Comparison of ENCODE assay signal across 9 mouse cellular contexts in genomic region chr11:115824813-115825212, GRCm38 (mm10). TPM values are rescaled to one million over a fixed set of nuclear protein-coding genes. Genes with fewer than 3 reads are reported as not detected.
DNase-seq lines count a peak whose midpoint lies in the region; ATAC-seq and TF ChIP-seq lines count a peak whose summit lies in the region.
"Had no signal": no experiment of that assay in that cellular context is flagged by ENCODE, and none has a peak within 500 bp of the region (broad histone marks: within the 10 kb centered on the region; RNA-seq: fewer than 3 reads in every experiment).

No protein-coding gene starts in this region.

- peak overlapping the region; percentile 100 for H3K4me2 ChIP-seq in liver, embryonic 11.5 days
- peak overlapping the region; percentile 81 for H3K4me2 ChIP-seq in stomach, postnatal 0 days (replicated peaks; ENCODE audit: low read depth)

- H3K36me3 ChIP-seq in heart, adult 2 months (ENCODE audit: control insufficient read depth, insufficient read depth, low read length): no peaks in the 10 kb centered on the region
- no peaks in the 10 kb centered on the region for H3K36me3 ChIP-seq in testis, adult 2 months (ENCODE audit: control insufficient read depth, insufficient read depth, low read length)
- peaks cover 25% of the 10 kb centered on the region for H3K36me3 ChIP-seq in liver, embryonic 11.5 days (ENCODE audit: control insufficient read depth, insufficient read depth, low read length)
- H3K36me3 ChIP-seq in stomach, postnatal 0 days (ENCODE audit: control insufficient read depth, insufficient read depth, low read length): peaks cover 7% of the 10 kb centered on the region; the same call in 1 of the 2 replicates

- H3K4me3 ChIP-seq in heart, adult 2 months: peak overlapping the region; percentile 88
- H3K4me3 ChIP-seq in testis, adult 2 months (ENCODE audit: control insufficient read depth, low read depth, low read length): peak overlapping the region; percentile 80
- H3K4me3 ChIP-seq in liver, embryonic 11.5 days (ENCODE audit: low read depth, low read length): peak overlapping the region; percentile 84
- H3K4me3 ChIP-seq in stomach, postnatal 0 days (ENCODE audit: low read depth, low read length): peak overlapping the region; percentile 77

- H3K79me2 ChIP-seq in heart, adult 2 months (replicated peaks; ENCODE audit: control insufficient read depth, insufficient read depth, low read length): no peaks in the 10 kb centered on the region

- no peak for ATAC-seq in liver, embryonic 11.5 days (replicated peaks; ENCODE audit: low FRiP score)
- ATAC-seq in stomach, postnatal 0 days (ENCODE audit: low FRiP score, low TSS enrichment): peak; percentile 27

- TF ChIP-seq POLR2A in heart, adult 2 months (IDR thresholded peaks at IDR 0.05; ENCODE audit: insufficient read depth, low read depth, low read length): no peak
- no peak for TF ChIP-seq POLR2A in testis, adult 2 months (IDR thresholded peaks at IDR 0.05; ENCODE audit: control insufficient read depth, low read depth, low read length)

- H3K4me1 ChIP-seq in heart, adult 2 months (ENCODE audit: control insufficient read depth, insufficient read depth, low read length): peaks cover 2% of the 10 kb centered on the region; the same call in 1 of the 2 replicates
- H3K4me1 ChIP-seq in testis, adult 2 months (ENCODE audit: control insufficient read depth, insufficient read depth, low read length): peaks cover 3% of the 10 kb centered on the region; the same call in 1 of the 2 replicates
- H3K4me1 ChIP-seq in liver, embryonic 11.5 days (replicated peaks; ENCODE audit: control insufficient read depth, insufficient read depth, low read length): peaks cover 29% of the 10 kb centered on the region
- H3K4me1 ChIP-seq in stomach, postnatal 0 days (replicated peaks; ENCODE audit: control insufficient read depth, insufficient read depth): peaks cover 5% of the 10 kb centered on the region; the same call in 1 of the 2 replicates

- H3K9me3 ChIP-seq in liver, embryonic 11.5 days (ENCODE audit: control insufficient read depth, low read length): no peaks in the 10 kb centered on the region
- H3K9me3 ChIP-seq in stomach, postnatal 0 days (ENCODE audit: control insufficient read depth, low read length): no peaks in the 10 kb centered on the region

- DNase-seq in heart, adult 2 months: no peak
- no peak for DNase-seq in heart, adult 18-20 months
- no peak for DNase-seq in testis, postnatal 10 days (ENCODE audit: low spot score)
- DNase-seq in liver, embryonic 11.5 days (ENCODE audit: low spot score): no peak
- peak; percentile 65 for DNase-seq in stomach, postnatal 0 days (ENCODE audit: low spot score)
- no peak for DNase-seq in embryo, embryonic 9.5 days (ENCODE audit: extremely low spot score)
- no peak for DNase-seq in spleen, postnatal 4 days (ENCODE audit: low spot score in 2 of 2)

- no peak overlapping the region for H3K27ac ChIP-seq in heart, adult 2 months
- no peak overlapping the region for H3K27ac ChIP-seq in testis, adult 2 months (ENCODE audit: control insufficient read depth, insufficient read depth, low read depth, low read length)
- peak overlapping the region; percentile 74; the same call in 1 of the 2 replicates for H3K27ac ChIP-seq in liver, embryonic 11.5 days (ENCODE audit: low read depth, low read length)
- peak overlapping the region; percentile 92 for H3K27ac ChIP-seq in stomach, postnatal 0 days (replicated peaks)
- H3K27ac ChIP-seq: left cerebral cortex, adult 2 months had no signal

- no peak overlapping the region; the same call in 1 of the 2 replicates for H3K9ac ChIP-seq in heart, adult 2 months (ENCODE audit: low read depth, low read length)
- H3K9ac ChIP-seq in liver, embryonic 11.5 days (ENCODE audit: low read depth, low read length): peak overlapping the region; percentile 78
- H3K9ac ChIP-seq in stomach, postnatal 0 days (ENCODE audit: low read length): peak overlapping the region; percentile 85

- no peak for TF ChIP-seq EP300 in heart, adult 2 months (IDR thresholded peaks at IDR 0.05; ENCODE audit: insufficient read depth, low read depth, low read length)
- no peak for TF ChIP-seq EP300 in stomach, postnatal 0 days (optimal IDR thresholded peaks at IDR 0.05)

- no peak for TF ChIP-seq CTCF in heart, adult 2 months (IDR thresholded peaks at IDR 0.05)
- no peak for TF ChIP-seq CTCF in testis, adult 2 months (IDR thresholded peaks at IDR 0.05; ENCODE audit: control insufficient read depth, insufficient read depth, insufficient replicate concordance, low read depth, low read length)
- TF ChIP-seq CTCF in stomach, postnatal 0 days (IDR thresholded peaks at IDR 0.05; ENCODE audit: low read depth): no peak

- intact Hi-C loops in heart, adult 2 months (cut with DNase I): loop anchor here (2.0 to 5.0 kb wide), 2 partner anchors 34 to 193 kb away; partner anchors contain the start of gene Myo15b

- 31% methylated on average over 11 of the region's 11 CpGs for WGBS in heart, adult 2 months
- WGBS in liver, embryonic 11.5 days: 18% methylated on average over 11 of the region's 11 CpGs
- WGBS in stomach, postnatal 0 days: 16% methylated on average over 11 of the region's 11 CpGs

- H3K27me3 ChIP-seq in heart, adult 2 months (ENCODE audit: control insufficient read depth, insufficient read depth, low read length): no peaks in the 10 kb centered on the region
- no peaks in the 10 kb centered on the region for H3K27me3 ChIP-seq in testis, adult 2 months (ENCODE audit: control insufficient read depth, insufficient read depth, low read length)
- H3K27me3 ChIP-seq in liver, embryonic 11.5 days (replicated peaks; ENCODE audit: control insufficient read depth, insufficient read depth, low read length): 0 out of 2 replicates have a peak, but pooled peaks cover 3% of the 10 kb centered on the region
- no peaks in the 10 kb centered on the region for H3K27me3 ChIP-seq in stomach, postnatal 0 days (ENCODE audit: control insufficient read depth, insufficient read depth, low read length)

RNA-seq across cellular contexts. Expression of gene Llgl2, which starts 1.0 kb away (rescaled TPM):
- total RNA-seq in heart, adult 2 months (2021): 10 to 100 TPM; 18.4 to 20.3 TPM
- 19.4 and 20.2 TPM in 2 replicates for polyA plus RNA-seq in heart, adult 2 months (2012; rRNA removed)
- 10 to 100 TPM; 17.5 to 18.2 TPM for total RNA-seq in heart, adult 18-20 months (2021)
- polyA plus RNA-seq in testis, adult 2 months (2012; rRNA removed): 3.1 and 9.0 TPM in 2 replicates
- polyA plus RNA-seq in liver, embryonic 11.5 days (2014; fragmentation: Nextera tagmentation; extraction: Ambion mirVana): 15.6 and 18.7 TPM in 2 replicates
- polyA plus RNA-seq in stomach, postnatal 0 days (2015; fragmentation: Nextera tagmentation; extraction: Ambion mirVana): 58.4 and 63.5 TPM in 2 replicates

RNA-seq across cellular contexts. Expression of gene Tsen54, which starts 10.3 kb away (rescaled TPM):
- 1 to 10 TPM; 7.2 to 9.3 TPM for total RNA-seq in heart, adult 2 months (2021)
- 15.9 and 16.3 TPM in 2 replicates for polyA plus RNA-seq in heart, adult 2 months (2012; rRNA removed)
- total RNA-seq in heart, adult 18-20 months (2021): 1 to 10 TPM; 7.1 to 8.5 TPM
- polyA plus RNA-seq in testis, adult 2 months (2012; rRNA removed): 12.9 and 14.7 TPM in 2 replicates
- 36.1 and 36.4 TPM in 2 replicates for polyA plus RNA-seq in liver, embryonic 11.5 days (2014; fragmentation: Nextera tagmentation; extraction: Ambion mirVana)
- 18.8 and 20.1 TPM in 2 replicates for polyA plus RNA-seq in stomach, postnatal 0 days (2015; fragmentation: Nextera tagmentation; extraction: Ambion mirVana)

RNA-seq across cellular contexts. Expression of gene Caskin2, which starts 11.4 kb away (rescaled TPM):
- 10 to 100 TPM; 40.5 to 43.8 TPM for total RNA-seq in heart, adult 2 months (2021)
- 38.5 TPM in 2 replicates for polyA plus RNA-seq in heart, adult 2 months (2012; rRNA removed)
- total RNA-seq in heart, adult 18-20 months (2021): 10 to 100 TPM; 39.2 to 42.9 TPM
- 7.6 and 8.6 TPM in 2 replicates for polyA plus RNA-seq in testis, adult 2 months (2012; rRNA removed)
- 13.5 and 14.0 TPM in 2 replicates for polyA plus RNA-seq in liver, embryonic 11.5 days (2014; fragmentation: Nextera tagmentation; extraction: Ambion mirVana)
- polyA plus RNA-seq in stomach, postnatal 0 days (2015; fragmentation: Nextera tagmentation; extraction: Ambion mirVana): 6.6 and 8.6 TPM in 2 replicates

RNA-seq across cellular contexts. Expression of gene Myo15b, which starts 33.4 kb away (rescaled TPM):
- under 1 TPM in 1 of 2 experiments, not detected in 1; 0.05 TPM for total RNA-seq in heart, adult 2 months (2021)
- 0.20 and 0.29 TPM in 2 replicates for polyA plus RNA-seq in heart, adult 2 months (2012; rRNA removed)
- total RNA-seq in heart, adult 18-20 months (2021): not detected
- 11.7 and 12.1 TPM in 2 replicates for polyA plus RNA-seq in testis, adult 2 months (2012; rRNA removed)
- polyA plus RNA-seq in liver, embryonic 11.5 days (2014; fragmentation: Nextera tagmentation; extraction: Ambion mirVana): 0.56 and 0.89 TPM in 2 replicates
- 16.0 and 18.2 TPM in 2 replicates for polyA plus RNA-seq in stomach, postnatal 0 days (2015; fragmentation: Nextera tagmentation; extraction: Ambion mirVana)

RNA-seq across cellular contexts. Expression of gene Tmem94, which starts 59.6 kb away (rescaled TPM):
- total RNA-seq in heart, adult 2 months (2021): 100 to 1,000 TPM in 1 of 2 experiments, 10 to 100 TPM in 1; 99.5 to 103 TPM
- 125 and 135 TPM in 2 replicates for polyA plus RNA-seq in heart, adult 2 months (2012; rRNA removed)
- total RNA-seq in heart, adult 18-20 months (2021): 100 to 1,000 TPM in 1 of 2 experiments, 10 to 100 TPM in 1; 96.6 to 104 TPM
- polyA plus RNA-seq in testis, adult 2 months (2012; rRNA removed): 80.1 and 91.5 TPM in 2 replicates
- 14.1 and 14.4 TPM in 2 replicates for polyA plus RNA-seq in liver, embryonic 11.5 days (2014; fragmentation: Nextera tagmentation; extraction: Ambion mirVana)
- 8.2 and 10.0 TPM in 2 replicates for polyA plus RNA-seq in stomach, postnatal 0 days (2015; fragmentation: Nextera tagmentation; extraction: Ambion mirVana)

Comparison
In these comparisons a context has a peak if more than half of its experiments do, and no peak if none do; other contexts are left out.
1. H3K27ac ChIP-seq: peak in liver, embryonic 11.5 days (single experiment) and stomach, postnatal 0 days (single experiment); none in heart, adult 2 months (single experiment) and testis, adult 2 months (single experiment).
2. Peak in every context shown above with its lines, with median percentiles within 50 percentile points of each other: H3K4me3 ChIP-seq.